Mouse (Mus musculus): Measurements from ENCODE around the gene Lsm8.

DNA sequence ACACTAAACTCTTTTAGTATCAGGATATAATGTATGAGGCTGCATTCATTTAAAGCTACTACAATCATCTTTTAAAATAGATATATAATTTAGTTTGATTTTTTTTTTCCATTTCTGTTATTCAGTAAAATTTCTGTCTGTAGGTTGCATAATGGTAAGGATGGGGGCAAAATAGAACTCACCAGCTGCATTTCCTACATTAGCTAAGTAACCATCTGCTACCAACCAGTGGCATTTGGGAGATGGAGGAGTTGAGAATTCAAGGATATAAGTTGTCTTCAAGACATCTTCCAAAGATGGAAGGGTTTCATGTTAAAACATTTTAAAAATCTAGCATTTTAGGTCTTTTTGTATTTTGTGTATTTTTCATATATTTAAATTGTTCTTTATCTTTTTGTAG lies 6.9 kb downstream of the Lsm8 start:
- no peak for TF ChIP-seq CTCF (IDR thresholded peaks at IDR 0.05)
- TF ChIP-seq EP300 (IDR thresholded peaks at IDR 0.05) = no peak

All from lung, postnatal 0 days (tissue).